Mouse (Mus musculus) c-Kit-positive CD71-positive TER-119-negative erythroid progenitor cells, embryonic 14.5 days (primary cell): ENCODE measurements around the gene Ddit4.
A peak's percentile ranks its signal among the peaks of the same experiment; 100 is the strongest.
"Not testable (repeated sequence)": the region's sequence is repeated elsewhere in the genome, so short reads cannot be mapped to it uniquely, and the experiment has no call there.

Experiments used
- DNase-seq: peaks from one replicate; pipeline ENCODE4 v3.0.0-alpha.2; 2013; ENCODE audit warnings: low read depth

Gene Ddit4

DNA sequence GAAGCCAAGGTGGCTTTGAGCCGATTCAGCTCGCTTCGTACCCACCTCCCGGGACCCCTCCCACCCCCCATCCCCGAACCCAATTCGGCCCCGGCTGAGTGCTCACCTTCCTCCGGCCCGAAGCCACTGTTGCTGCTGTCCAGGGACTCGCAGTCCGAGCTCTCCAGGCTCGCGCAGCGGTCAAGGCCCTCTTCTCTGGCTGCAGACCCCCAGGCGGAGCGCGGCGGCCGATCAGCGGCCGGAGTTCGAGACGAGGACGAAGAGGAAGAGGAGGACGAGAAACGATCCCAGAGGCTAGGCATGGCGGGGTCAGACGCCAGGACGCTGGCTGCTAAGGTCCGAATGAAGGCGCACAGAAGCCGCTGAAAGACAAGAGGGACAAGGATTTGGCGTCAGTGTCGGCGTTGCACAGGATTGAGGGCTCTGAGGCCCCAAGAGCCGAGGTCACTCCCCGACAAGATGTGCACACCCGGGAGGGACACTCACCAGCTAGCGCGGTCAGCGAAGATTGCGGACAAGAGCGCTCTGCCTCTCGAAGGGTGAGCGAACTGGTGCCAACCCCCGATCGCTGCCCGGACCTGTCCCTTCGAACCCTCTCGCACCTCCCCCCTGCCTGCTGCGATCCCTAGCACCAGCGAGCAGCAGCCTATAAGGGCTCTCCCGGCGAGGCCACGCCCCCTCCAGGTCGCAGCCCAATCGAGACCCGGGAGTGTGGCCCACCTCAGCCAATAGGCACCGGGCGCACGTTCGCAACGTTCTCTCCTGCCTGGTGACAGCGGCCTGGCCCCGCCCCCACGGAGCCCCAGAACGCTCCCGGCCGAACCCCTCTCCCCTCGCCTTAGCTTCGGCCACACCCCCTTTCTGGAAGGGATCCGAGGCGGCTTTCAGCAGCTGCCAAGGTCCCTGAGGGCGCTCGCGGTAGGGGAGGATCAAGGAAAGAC is at the start of gene Ddit4:
TSS of gene Ddit4 (minus strand) at position 624 of the 941 bp plus-strand sequence.
- peak; percentile 96 for DNase-seq

- DNase-seq, result no peak
Measured at GRCm38 (mm10) chr10:59999057-59999456, 47.4 kb upstream of the Ddit4 start.

DNA sequence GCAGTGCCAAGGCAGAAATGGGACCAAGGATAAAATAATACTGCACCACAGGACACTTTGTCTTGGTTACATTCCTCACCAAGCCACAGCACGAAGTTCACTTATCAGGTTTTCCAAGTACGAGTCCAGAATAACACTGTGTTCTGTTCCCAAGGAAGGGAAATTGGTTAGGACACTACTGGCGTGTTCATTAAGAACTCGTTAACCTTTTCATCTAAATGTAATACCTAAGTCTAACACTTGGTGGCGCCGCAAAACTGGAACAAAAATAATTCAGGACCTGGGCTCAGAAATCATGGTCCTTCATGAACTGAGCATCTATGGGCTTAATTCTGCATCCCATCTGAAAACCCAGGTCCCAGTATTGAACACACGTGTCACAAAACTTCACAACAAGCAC is 46.0 kb upstream of the Ddit4 start:
- DNase-seq, result peak; percentile 84

GRCm38 (mm10) chr10:59995889-59996288 is 44.3 kb upstream of the Ddit4 start:
- no peak for DNase-seq

GRCm38 (mm10) chr10:59993813-59994212 is 42.2 kb upstream of the Ddit4 start:
- DNase-seq, result not testable (repeated sequence)

DNA sequence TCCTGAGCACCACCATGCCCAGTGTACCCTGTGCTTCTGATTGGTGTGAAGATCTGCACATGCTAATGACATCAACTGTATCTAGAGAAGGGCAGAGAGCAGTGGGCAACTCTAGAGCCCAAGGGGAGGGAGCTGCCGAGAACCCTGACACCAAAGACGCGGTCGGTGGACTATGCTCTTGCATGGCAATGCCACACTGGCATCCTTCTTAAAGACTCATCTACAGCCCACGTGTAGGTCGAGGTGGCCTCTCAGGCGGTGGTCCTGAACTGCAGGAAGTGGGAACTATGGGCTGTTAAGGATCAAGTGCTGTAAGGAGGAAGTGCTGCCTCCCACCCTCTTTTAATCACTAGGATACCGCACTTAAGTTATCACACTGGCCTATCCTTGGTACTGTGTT is 40.4 kb upstream of the Ddit4 start:
- no peak for DNase-seq

DNA sequence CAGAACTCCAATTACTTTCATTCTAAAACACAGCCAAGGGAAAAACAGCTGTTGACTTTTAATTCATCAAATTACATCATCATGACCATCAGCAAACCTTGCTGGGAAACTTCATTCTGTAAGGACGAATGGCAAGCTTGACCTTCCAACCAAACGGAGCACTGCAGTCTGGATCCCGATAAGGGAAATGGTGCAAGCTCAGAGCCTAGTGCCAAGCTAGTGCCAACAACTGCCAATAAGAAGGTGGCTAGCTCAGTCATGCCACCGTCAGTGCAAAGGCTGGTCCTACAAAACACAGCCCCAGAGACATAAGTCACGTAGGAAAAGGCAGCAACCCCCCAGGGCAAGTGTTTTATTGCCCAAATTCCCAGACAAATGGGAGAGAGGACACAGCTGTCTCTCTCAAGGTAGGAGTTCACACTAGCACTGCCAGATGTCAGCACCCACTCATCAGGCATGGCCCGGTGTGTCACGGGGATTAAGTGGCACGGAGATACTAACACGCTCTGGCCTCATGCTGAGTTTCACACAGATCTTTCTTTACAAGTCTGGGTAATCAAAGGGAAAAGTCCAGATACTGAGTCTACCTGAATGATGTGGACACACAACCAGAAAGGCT is 39.7 kb upstream of the Ddit4 start:
- DNase-seq, result no peak

DNA sequence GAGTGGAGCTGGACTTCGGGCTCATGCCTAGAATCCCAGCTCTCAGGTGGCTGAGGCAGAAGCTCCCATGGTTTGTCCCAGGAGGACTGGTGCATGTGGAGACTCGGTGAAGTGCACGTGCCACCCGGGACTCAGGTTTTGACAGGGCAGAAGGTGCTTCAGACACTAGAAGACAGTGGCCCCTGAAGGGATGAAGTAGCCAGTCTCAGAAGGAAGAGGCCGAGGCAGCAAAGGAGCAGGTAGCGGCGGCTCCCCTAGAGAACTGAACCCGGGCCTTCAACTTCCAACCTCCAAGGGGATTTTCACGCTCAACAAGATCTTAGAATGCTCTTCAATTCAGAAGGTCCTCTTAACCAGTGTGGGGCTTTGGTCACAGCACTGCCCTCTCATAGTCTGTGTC is 38.8 kb upstream of the Ddit4 start:
- no peak for DNase-seq

DNA sequence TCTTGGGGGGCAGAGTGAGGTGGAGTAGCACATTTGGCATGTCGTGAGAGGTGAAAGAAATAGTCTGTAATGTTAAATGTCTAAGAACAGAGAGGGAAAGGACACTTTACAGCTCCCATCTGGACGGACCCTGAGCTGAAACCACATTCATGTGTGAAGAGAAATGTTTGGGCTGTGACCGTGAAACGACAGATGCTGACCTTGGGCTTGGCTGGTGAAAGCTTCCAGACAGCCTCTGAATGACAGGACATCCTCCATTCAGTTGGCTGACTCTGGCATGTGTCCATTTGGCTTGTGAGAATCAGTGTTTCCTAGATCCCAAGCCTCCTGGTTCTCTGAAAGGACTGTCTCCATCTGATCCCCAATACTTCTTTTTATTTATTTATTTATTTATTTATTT is 36.4 kb upstream of the Ddit4 start:
- DNase-seq, result no peak

- no peak for DNase-seq
Measured at GRCm38 (mm10) chr10:59982379-59982873, 30.8 kb upstream of the Ddit4 start.

- DNase-seq, result no peak
Measured at GRCm38 (mm10) chr10:59981792-59982191, 30.2 kb upstream of the Ddit4 start.

GRCm38 (mm10) chr10:59981336-59981735 is 29.7 kb upstream of the Ddit4 start:
- DNase-seq, result no peak

GRCm38 (mm10) chr10:59980815-59981244 is 29.2 kb upstream of the Ddit4 start:
- no peak for DNase-seq

- DNase-seq, result no peak
Measured at GRCm38 (mm10) chr10:59978873-59979743, 27.5 kb upstream of the Ddit4 start.

DNA sequence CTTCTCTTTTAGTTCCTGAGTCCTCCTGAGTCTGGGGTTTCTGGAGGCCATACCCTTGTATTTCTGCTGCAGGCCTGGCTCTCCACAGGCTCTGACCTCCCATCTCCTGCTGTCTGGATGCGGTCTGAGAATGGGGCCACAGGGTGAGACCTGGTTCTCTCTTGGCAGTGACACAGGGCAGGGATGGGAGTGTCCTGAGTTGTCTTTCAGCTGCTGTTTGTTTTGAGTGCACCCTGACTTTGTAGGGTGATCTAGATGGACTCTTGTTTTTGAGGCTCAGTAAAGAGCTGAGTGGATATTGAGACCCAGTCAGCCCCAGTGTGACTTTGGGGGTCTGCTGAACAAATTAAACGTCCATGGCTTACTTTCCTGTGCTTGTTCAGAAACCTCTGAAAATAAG is 26.8 kb upstream of the Ddit4 start:
- DNase-seq, result no peak

DNA sequence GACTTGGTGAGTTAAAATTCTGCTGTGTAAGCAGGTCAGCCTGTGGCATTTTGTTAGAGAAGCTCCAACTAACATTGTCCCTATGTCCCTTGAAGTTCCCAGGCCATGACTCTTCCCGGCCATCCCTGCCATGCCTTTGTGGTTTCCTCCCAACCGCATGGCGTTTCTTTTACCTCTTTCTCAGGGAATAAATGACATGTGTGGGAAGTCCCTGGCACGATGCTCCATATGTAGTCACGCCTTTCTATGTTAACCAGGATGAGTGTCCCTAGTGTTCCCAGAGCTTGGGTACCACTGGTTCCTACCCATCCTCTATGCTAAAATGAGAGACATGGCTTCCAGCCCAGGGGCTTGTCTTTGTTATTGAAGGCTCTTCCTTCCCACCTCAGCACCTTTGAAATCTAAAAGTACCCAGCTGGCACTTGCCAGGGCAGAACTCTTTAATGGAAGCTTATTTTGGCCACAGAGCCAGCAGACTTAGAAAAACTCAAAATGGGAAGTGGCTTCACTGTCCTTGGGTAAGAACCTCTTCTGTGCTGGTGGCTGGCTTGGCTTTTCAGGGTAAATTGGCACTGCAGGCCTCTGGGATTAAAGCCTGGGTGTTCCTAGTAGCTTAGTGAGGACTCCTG is 26.2 kb upstream of the Ddit4 start:
- no peak for DNase-seq

DNA sequence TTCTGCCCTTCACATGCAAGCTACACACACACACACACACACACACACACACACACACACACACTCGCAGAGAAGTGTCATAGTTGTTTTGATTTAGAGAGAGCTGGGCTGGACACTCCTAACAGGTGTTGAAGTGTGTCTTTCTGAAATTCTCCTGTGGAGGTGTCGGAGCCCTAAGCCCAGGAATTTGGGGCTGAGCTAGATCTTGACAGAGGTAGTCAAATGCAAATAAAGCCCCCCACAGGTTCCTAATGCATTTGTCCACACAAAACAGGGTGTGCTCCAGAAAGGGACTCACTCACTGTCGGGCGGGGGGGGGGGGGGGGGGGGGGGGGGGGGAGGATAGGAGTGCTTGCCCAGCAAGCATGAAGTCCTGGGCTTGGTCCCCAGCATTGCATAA is 25.5 kb upstream of the Ddit4 start:
- no peak for DNase-seq

GRCm38 (mm10) chr10:59974786-59975185 is 23.2 kb upstream of the Ddit4 start:
- no peak for DNase-seq

DNA sequence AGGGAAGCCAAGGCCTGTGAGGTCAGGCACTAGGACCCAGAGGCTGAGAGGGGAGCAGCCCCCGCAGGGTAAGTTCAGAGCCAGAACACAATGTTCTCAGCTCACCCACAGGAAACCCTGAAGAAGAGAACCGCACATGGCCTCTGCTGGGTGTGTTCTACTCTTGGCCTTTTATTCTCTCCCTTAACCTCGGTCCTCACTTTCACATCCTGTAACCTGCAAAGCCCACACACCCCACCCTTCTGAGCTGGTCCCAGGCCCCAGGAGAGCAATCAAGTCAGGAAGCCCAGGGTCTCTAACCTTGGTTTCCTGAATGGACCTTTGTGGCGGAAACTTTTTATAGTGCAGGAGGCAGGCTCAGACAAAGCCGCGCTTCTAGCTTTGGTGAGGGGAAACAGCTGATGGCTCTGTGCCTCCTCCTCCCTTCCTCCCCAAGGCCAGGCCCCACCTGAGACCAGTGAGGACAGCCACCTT is 22.6 kb upstream of the Ddit4 start:
- no peak for DNase-seq

- no peak for DNase-seq
Measured at GRCm38 (mm10) chr10:59973400-59973799, 21.8 kb upstream of the Ddit4 start.

GRCm38 (mm10) chr10:59972999-59973398 is 21.4 kb upstream of the Ddit4 start:
- no peak for DNase-seq

- DNase-seq, result no peak
Measured at GRCm38 (mm10) chr10:59972534-59972933, 20.9 kb upstream of the Ddit4 start.
